Mouse (Mus musculus): ENCODE data around the gene Zfp583.

GRCm38 (mm10) chr7:6344124-6344523 lies 13.0 kb upstream of the Zfp583 start:
- TF ChIP-seq CTCF (IDR thresholded peaks at IDR 0.05; ENCODE audit: extremely low read depth, insufficient read depth, insufficient read length, insufficient replicate concordance), result no peak
- TF ChIP-seq POLR2A (IDR thresholded peaks at IDR 0.05; ENCODE audit: low read depth, low read length), result no peak

All from spleen, adult 2 months (tissue).